Mouse (Mus musculus) bone marrow, adult 2 months (tissue): ENCODE data around the gene Epha6.

Experiments used
- CTCF ChIP-seq: fragments of 200-500 bp; IDR thresholded peaks from 2 replicates; pipeline ENCODE4 v1.5.1; 2011; ENCODE audit warnings: low read length, control low read depth; ENCODE audit not compliant: control insufficient read depth, insufficient read depth
- POLR2A ChIP-seq: fragments of 200-500 bp; IDR thresholded peaks from 2 replicates; pipeline ENCODE4 v1.6.1; 2011; ENCODE audit warnings: low read depth, mild to moderate bottlenecking, control low read depth, low read length, borderline replicate concordance; ENCODE audit not compliant: control insufficient read depth

- no peak for TF ChIP-seq POLR2A
- no peak for TF ChIP-seq CTCF
Measured at GRCm38 (mm10) chr16:60283963-60284362, 321.4 kb downstream of the Epha6 start.
